Mouse (Mus musculus) C2C12 (cell line): ENCODE data around the gene Prom2.

Experiments
- CTCF ChIP-seq: IDR thresholded peaks from one replicate; pipeline ENCODE4 v1.5.1; 2011; ENCODE audit not compliant: control insufficient read depth, insufficient read depth, insufficient read length
- MYOG ChIP-seq: IDR thresholded peaks from one replicate; pipeline ENCODE4 v1.6.1; 2011; ENCODE audit not compliant: control insufficient read depth, insufficient read length; ENCODE audit errors: extremely low read depth

- TF ChIP-seq MYOG (no peak), CTCF (no peak)
Observed at GRCm38 (mm10) chr2:127484476-127485170, 56.6 kb downstream of the Prom2 start.
